Mouse (Mus musculus) kidney, adult 2 months (tissue): Measurements from ENCODE around the gene Slc39a13.

Experiments used
- CTCF ChIP-seq: fragments of 200-500 bp; conservative IDR thresholded peaks from 2 replicates; pipeline ENCODE4 v1.5.1; 2011; ENCODE audit warnings: low read depth, mild to moderate bottlenecking, control low read depth, low read length, moderate library complexity, mixed read lengths; ENCODE audit not compliant: insufficient read depth, insufficient read length
- POLR2A ChIP-seq: fragments of 200-500 bp; IDR thresholded peaks from one replicate; pipeline ENCODE4 v1.6.1; 2011; ENCODE audit warnings: low read depth, low read length, control low read depth

DNA sequence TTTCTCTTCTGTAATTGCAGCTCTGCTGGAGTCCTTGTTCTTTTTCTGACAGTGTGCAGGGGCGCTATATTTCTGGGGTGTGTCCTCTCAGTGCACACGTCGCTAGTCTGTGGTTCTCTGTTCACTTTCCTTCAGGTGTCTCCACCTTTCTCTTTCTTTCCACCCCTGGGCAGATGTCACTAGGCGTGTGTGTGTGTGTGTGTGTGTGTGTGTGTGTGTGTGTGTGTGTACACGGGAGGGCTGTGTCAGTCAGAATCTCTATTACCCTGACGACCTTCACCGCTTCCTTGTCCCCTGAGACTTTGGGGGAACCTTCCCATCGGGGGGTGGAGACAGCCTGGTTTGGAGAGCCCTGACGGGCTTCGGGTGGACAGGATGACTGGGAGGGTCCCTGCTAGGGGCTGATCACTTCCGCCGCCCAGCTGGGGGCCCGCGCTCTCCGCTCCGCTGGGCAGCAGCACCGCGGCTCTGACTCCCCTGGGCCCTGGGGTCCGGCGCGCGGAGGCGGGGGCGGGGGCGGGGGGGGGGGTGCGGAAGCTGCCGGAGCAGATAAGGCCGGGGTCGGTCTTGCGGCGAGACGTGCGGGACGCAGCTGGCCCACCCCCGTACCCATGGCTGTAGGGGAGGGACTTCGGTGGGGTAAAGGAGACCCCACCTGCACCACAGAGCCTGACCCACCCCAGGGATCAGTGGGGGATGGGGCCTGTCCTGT is 8.3 kb upstream of the Slc39a13 start:
- TF ChIP-seq POLR2A (no peak), CTCF (no peak)
